10 mouse cellular contexts compared by ENCODE assay signal in genomic region chr15:101163056-101163458, GRCm38 (mm10). TPM values are rescaled to one million over a fixed set of nuclear protein-coding genes. Genes with fewer than 3 reads are reported as not detected.
DNase-seq lines count a peak whose midpoint lies in the region; ATAC-seq lines count a peak whose summit lies in the region.
"Had no signal": no experiment of that assay in that cellular context is flagged by ENCODE, and none has a peak within 500 bp of the region (broad histone marks: within the 10 kb centered on the region; RNA-seq: fewer than 3 reads in every experiment).

No protein-coding gene starts in this region.

- H3K27me3 ChIP-seq in kidney, embryonic 15.5 days: no peaks in the 10 kb centered on the region
- H3K27me3 ChIP-seq in forebrain, embryonic 13.5 days: no peaks in the 10 kb centered on the region
- H3K27me3 ChIP-seq in midbrain, embryonic 12.5 days: peaks cover 4% of the 10 kb centered on the region; the same call in 1 of the 2 replicates
- H3K27me3 ChIP-seq: Patski had no signal

- H3K4me1 ChIP-seq in kidney, embryonic 15.5 days: peaks cover 57% of the 10 kb centered on the region
- H3K4me1 ChIP-seq in forebrain, embryonic 13.5 days: peaks cover 53% of the 10 kb centered on the region
- peaks cover 40% of the 10 kb centered on the region for H3K4me1 ChIP-seq in midbrain, embryonic 12.5 days

- H3K4me2 ChIP-seq in kidney, embryonic 15.5 days: peak overlapping the region; percentile 39; the same call in 1 of the 2 replicates
- peak overlapping the region; percentile 22 for H3K4me2 ChIP-seq in forebrain, embryonic 13.5 days
- H3K4me2 ChIP-seq in midbrain, embryonic 12.5 days (replicated peaks): no peak overlapping the region

- no peaks in the 10 kb centered on the region for H3K36me3 ChIP-seq in kidney, embryonic 15.5 days
- H3K36me3 ChIP-seq in forebrain, embryonic 13.5 days (ENCODE audit: poor library complexity, severe bottlenecking): no peaks in the 10 kb centered on the region
- H3K36me3 ChIP-seq in midbrain, embryonic 12.5 days: no peaks in the 10 kb centered on the region

- 17% methylated on average over 15 of the region's 15 CpGs for WGBS in kidney, embryonic 15.5 days
- 20% methylated on average over 15 of the region's 15 CpGs for WGBS in forebrain, embryonic 13.5 days
- WGBS in midbrain, embryonic 12.5 days: 52% methylated on average over 15 of the region's 15 CpGs

- no peak overlapping the region for H3K9ac ChIP-seq in kidney, embryonic 15.5 days
- 0 out of 2 replicates have a peak overlapping the region, but pooled peaks have one; percentile 37 for H3K9ac ChIP-seq in forebrain, embryonic 13.5 days
- H3K9ac ChIP-seq in midbrain, embryonic 12.5 days (replicated peaks): no peak overlapping the region

- H3K9me3 ChIP-seq in kidney, embryonic 15.5 days (replicated peaks): no peaks in the 10 kb centered on the region
- H3K9me3 ChIP-seq in forebrain, embryonic 13.5 days (replicated peaks): no peaks in the 10 kb centered on the region
- H3K9me3 ChIP-seq in midbrain, embryonic 12.5 days: no peaks in the 10 kb centered on the region

- no peak for DNase-seq in kidney, adult 11 months
- DNase-seq in adipocyte (ENCODE audit: low spot score): peak; percentile 77
- DNase-seq in gastrocnemius, postnatal 25 days: no peak
- DNase-seq in layer of hippocampus, adult 11-12 months (ENCODE audit: low spot score): no peak

- no peak overlapping the region for H3K4me3 ChIP-seq in kidney, embryonic 15.5 days (replicated peaks)
- H3K4me3 ChIP-seq in forebrain, embryonic 13.5 days: no peak overlapping the region
- no peak overlapping the region for H3K4me3 ChIP-seq in midbrain, embryonic 12.5 days

- peak overlapping the region; percentile 45; the same call in 1 of the 2 replicates for H3K27ac ChIP-seq in kidney, embryonic 15.5 days
- H3K27ac ChIP-seq in forebrain, embryonic 13.5 days: peak overlapping the region; percentile 73
- no peak overlapping the region for H3K27ac ChIP-seq in midbrain, embryonic 12.5 days (replicated peaks)

- ATAC-seq in kidney, embryonic 15.5 days (replicated peaks; ENCODE audit: low FRiP score): peak; percentile 64; the same call in 1 of the 2 replicates
- peak; percentile 73 for ATAC-seq in forebrain, embryonic 13.5 days
- 0 out of 2 replicates have a peak, but pooled peaks have one; percentile 34 for ATAC-seq in midbrain, embryonic 12.5 days (ENCODE audit: low FRiP score, low read depth)
- ATAC-seq in erythroid progenitor cell, adult 5-6 weeks (replicated peaks; ENCODE audit: low FRiP score, poor library complexity, severe bottlenecking): no peak

RNA-seq across cellular contexts. Expression of gene Acvr1b, which starts 10.8 kb away (rescaled TPM):
- polyA plus RNA-seq in kidney, embryonic 15.5 days (2015; fragmentation: Nextera tagmentation; extraction: Ambion mirVana): 6.2 and 6.4 TPM in 2 replicates
- 14.3 and 15.8 TPM in 2 replicates for polyA plus RNA-seq in forebrain, embryonic 13.5 days (2015; fragmentation: Nextera tagmentation; extraction: Ambion mirVana)
- 12.6 and 14.8 TPM in 2 replicates for polyA plus RNA-seq in midbrain, embryonic 12.5 days (2016; fragmentation: Nextera tagmentation; extraction: Ambion mirVana)
- 0.84 and 1.8 TPM in 2 replicates for total RNA-seq in erythroid progenitor cell, adult 5-6 weeks (2015; ENCODE audit: low replicate concordance)
- total RNA-seq in erythroid progenitor cell, adult 5-6 weeks (2017; ENCODE audit: low replicate concordance): 1.2 and 1.4 TPM in 2 replicates
- total RNA-seq in gastrocnemius, postnatal 25 days (2021): 10 to 100 TPM; 23.0 to 34.4 TPM

RNA-seq across cellular contexts. Expression of gene Acvrl1, which starts 34.7 kb away (rescaled TPM):
- polyA plus RNA-seq in kidney, embryonic 15.5 days (2015; fragmentation: Nextera tagmentation; extraction: Ambion mirVana): 17.2 and 18.4 TPM in 2 replicates
- 5.0 and 5.3 TPM in 2 replicates for polyA plus RNA-seq in forebrain, embryonic 13.5 days (2015; fragmentation: Nextera tagmentation; extraction: Ambion mirVana)
- 8.0 and 10.7 TPM in 2 replicates for polyA plus RNA-seq in midbrain, embryonic 12.5 days (2016; fragmentation: Nextera tagmentation; extraction: Ambion mirVana)
- total RNA-seq in erythroid progenitor cell, adult 5-6 weeks (2015; ENCODE audit: low replicate concordance): 1.1 and 23.1 TPM in 2 replicates
- 0.08 and 1.3 TPM in 2 replicates for total RNA-seq in erythroid progenitor cell, adult 5-6 weeks (2017; ENCODE audit: low replicate concordance)
- 10 to 100 TPM; 10.7 to 13.0 TPM for total RNA-seq in gastrocnemius, postnatal 25 days (2021)
- polyA plus RNA-seq: Patski had no signal

RNA-seq across cellular contexts. Expression of gene Ankrd33, which starts 47.5 kb away (rescaled TPM):
- not detected in 2 replicates for polyA plus RNA-seq in kidney, embryonic 15.5 days (2015; fragmentation: Nextera tagmentation; extraction: Ambion mirVana)
- polyA plus RNA-seq in forebrain, embryonic 13.5 days (2015; fragmentation: Nextera tagmentation; extraction: Ambion mirVana): not detected in 2 replicates
- polyA plus RNA-seq in midbrain, embryonic 12.5 days (2016; fragmentation: Nextera tagmentation; extraction: Ambion mirVana): not detected in 2 replicates
- not detected in 2 replicates for total RNA-seq in erythroid progenitor cell, adult 5-6 weeks (2015; ENCODE audit: low replicate concordance)
- total RNA-seq in erythroid progenitor cell, adult 5-6 weeks (2017; ENCODE audit: low replicate concordance): not detected in 2 replicates
- not detected for total RNA-seq in gastrocnemius, postnatal 25 days (2021)
- polyA plus RNA-seq: Patski; spleen, adult 2 months had no signal
